Mouse (Mus musculus): ENCODE measurements at regions not wholly inside any gene's neighbourhood (a gene's known extent, or its start where the extent isn't known, plus 50 kb on each side); places are given as distances from the start of the nearest gene placed in this dataset.

- DNase-seq (ENCODE audit: low spot score in 2 of 2) = no peak
Observed at GRCm38 (mm10) chr11:45787408-45787807, 64.4 kb upstream of the Clint1 start.

- no peak for DNase-seq (ENCODE audit: low spot score in 2 of 2)
Observed at GRCm38 (mm10) chr11:45789886-45790285, 62.0 kb upstream of the Clint1 start.

- no peak for DNase-seq (ENCODE audit: low spot score in 2 of 2)
Observed at GRCm38 (mm10) chr11:45790504-45790903, 61.3 kb upstream of the Clint1 start.

- DNase-seq (ENCODE audit: low spot score in 2 of 2) = no peak
Observed at GRCm38 (mm10) chr11:45791696-45792095, 60.2 kb upstream of the Clint1 start.

GRCm38 (mm10) chr11:45794361-45794981 lies 57.4 kb upstream of the Clint1 start:
- peak in 1 of 2 experiments; percentile 34 for DNase-seq (ENCODE audit: low spot score in 2 of 2)

GRCm38 (mm10) chr11:45795322-45795721 lies 56.5 kb upstream of the Clint1 start:
- no peak for DNase-seq (ENCODE audit: low spot score in 2 of 2)

- peak; percentile 62 to 78 for DNase-seq (ENCODE audit: low spot score in 2 of 2)
Observed at GRCm38 (mm10) chr11:45795731-45796130, 56.1 kb upstream of the Clint1 start.

GRCm38 (mm10) chr11:45799732-45800386 lies 52.0 kb upstream of the Clint1 start:
- DNase-seq (ENCODE audit: low spot score in 2 of 2) = no peak

Measured in spleen, postnatal 10 days (tissue).